Mouse (Mus musculus) cerebellum, adult 2 months (tissue): ENCODE data around the gene Ccdc88c.

Source experiments
- CTCF ChIP-seq: fragments of 200-500 bp; IDR thresholded peaks from 2 replicates; pipeline ENCODE4 v1.5.1; 2011; ENCODE audit warnings: low read depth, mild to moderate bottlenecking, control low read depth, low read length, moderate library complexity, borderline replicate concordance; ENCODE audit not compliant: insufficient read depth
- POLR2A ChIP-seq: fragments of 200-500 bp; IDR thresholded peaks from 2 replicates; pipeline ENCODE4 v1.6.1; 2011; ENCODE audit warnings: low read length, control low read depth, borderline replicate concordance; ENCODE audit not compliant: insufficient read depth

GRCm38 (mm10) chr12:100890548-100890947, 138.3 kb downstream of the Ccdc88c start:
- TF ChIP-seq POLR2A (no peak), CTCF (no peak)
